Mouse (Mus musculus) A20 (cell line): ENCODE measurements around the gene Astn2.
A peak's percentile ranks its signal among the peaks of the same experiment; 100 is the strongest.

ENCODE experiments used
- DNase-seq: peaks from one replicate; pipeline ENCODE4 v3.0.0-alpha.2; 2011; ENCODE audit warnings: low read depth, low spot score

Astn2 gene

GRCm38 (mm10) chr4:65678495-65678894 lies 725.9 kb downstream of the Astn2 start:
- DNase-seq, result no peak

DNA sequence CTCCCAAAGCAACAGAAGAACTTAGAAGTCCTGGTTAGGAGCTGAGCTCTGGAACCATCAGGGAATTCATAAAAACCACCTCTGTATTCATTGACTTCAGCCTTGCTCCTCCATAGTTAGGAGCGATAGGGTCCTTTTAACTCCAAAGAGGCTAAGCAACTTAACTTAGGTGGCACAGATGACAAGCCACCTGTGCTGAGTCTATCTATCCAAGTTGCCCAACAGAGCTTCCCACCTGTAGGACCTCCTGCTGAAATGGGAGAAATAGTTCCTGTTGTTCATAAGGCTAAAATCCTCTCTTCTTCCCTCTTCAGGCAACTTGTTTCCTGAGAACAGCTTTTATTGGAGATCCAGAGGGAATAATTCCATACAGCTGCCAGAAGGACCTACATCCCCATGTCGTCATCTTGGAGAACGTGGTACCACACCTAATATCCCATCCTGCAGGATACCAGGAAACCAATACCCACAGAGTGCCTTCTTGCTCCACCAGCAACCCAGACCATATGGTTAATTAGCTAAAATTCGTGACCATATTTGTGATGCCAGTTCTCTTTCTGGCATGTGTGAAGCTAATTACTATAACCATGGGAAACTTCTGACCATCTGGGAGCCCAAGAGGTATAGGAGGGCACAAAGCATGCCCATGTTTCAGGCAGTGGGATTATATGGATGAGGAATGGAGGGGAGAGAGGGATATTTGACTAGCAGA lies 730.0 kb downstream of the Astn2 start:
- no peak for DNase-seq

- no peak for DNase-seq
Measured at GRCm38 (mm10) chr4:65673418-65673933, 730.9 kb downstream of the Astn2 start.

DNA sequence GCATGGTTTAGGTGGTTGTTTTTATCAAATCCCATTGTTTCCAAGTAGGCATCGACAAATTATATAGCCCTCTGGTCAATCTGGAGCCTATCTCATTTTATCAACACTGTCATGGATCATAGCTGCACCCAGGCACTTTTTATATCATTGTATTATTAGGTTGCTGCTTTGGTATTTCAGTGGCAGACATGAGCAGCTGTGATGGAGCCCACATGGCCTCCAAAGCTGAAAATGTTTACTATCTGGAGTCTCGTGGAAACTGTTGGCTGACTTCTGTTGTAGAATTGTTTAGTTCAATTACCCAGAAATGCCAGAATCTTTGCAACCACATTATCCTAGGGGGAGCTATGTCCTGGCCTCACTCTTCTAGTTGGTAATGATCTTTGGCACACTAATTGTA lies 732.1 kb downstream of the Astn2 start:
- DNase-seq, result no peak

DNA sequence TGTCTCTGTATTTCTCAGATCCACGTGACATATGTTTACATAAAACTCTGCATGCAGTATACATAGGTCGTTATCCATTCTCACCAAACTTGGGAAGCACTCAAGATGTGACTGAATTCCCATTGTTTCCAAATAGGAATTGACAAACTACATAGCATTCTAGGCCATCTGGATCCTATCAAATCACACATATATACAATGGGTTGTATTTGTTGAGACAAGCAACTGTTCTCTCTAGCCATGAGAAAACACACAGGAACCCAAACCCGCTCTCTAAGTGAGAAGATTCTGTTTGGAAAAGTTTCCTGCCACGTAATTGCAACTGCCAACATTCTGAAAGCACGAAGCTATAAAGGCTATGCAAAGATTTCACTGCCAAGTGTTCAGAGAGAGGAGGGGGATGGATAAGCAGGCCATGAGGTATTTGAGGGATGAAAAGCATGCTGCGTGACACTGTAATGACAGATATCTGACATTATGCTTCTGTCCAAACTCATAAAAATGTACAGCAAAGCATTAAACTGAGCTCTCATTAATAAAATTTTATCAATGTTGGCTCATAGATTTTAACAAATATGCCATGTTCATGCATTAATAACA lies 732.7 kb downstream of the Astn2 start:
- no peak for DNase-seq

DNA sequence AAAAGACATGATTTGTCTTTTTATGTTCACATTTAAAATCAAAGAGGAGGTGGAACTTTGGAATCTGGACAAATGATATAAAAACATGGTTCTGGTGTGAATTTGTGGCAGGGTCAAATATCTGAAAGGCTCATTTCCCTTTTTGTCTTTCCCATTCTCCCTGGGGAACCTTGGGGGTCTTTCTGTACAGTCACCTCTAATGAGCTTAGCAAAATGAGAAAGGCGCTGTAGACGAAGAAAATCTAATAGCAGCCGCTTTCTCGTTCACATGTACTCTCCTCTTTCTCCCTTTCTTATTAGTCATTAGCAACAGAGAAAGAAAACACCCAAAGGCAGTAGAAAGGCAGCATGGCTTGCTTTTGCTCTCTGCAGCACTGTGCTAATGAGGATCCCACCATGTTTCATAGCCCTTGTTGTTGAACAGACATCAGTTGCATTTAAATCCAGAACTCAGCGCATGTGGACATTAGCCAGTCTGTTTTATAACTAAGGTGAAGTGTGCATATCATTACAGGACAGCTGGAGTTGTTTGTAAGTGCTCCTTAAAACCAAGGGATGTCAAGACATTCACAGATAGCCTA lies 737.3 kb downstream of the Astn2 start:
- DNase-seq, result no peak

DNA sequence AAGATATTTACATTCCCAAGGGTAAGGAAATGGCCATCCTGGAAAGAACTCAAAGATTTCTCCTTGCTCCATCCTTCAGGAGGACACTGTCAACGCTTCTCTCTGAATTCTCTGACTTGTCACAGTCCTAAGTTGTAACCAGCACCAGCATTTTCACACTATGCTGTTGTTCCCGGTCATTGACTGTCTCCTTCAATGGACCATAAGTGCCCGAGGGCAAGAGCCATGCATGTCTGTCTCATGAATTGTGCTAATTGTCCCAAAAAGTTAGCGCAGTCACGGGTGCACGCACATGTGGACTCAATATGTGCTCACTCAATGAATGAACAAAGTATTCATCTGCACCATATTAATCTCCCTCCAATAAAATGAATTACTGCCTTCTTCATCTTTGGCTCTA lies 741.2 kb downstream of the Astn2 start:
- DNase-seq, result no peak

DNA sequence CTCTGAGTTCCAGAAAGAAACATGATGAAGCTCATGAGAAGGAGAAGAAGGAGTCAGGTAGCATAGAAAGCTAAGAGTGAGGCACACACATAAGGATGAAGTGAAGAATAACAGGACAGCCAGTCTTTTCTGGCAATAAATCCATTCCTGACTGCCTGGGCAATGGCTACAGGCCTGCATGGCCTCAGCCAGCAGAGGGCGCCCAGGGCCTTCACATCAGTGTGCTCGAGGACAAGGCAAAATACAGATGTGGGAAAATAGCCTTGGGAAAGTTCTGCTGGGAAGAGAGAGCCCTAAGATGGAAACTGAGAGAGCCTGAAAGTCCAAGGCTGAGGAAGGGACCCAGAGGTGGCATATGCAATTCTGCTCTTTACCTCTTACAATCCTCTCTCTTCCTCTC lies 749.7 kb downstream of the Astn2 start:
- DNase-seq, result peak; percentile 20

DNA sequence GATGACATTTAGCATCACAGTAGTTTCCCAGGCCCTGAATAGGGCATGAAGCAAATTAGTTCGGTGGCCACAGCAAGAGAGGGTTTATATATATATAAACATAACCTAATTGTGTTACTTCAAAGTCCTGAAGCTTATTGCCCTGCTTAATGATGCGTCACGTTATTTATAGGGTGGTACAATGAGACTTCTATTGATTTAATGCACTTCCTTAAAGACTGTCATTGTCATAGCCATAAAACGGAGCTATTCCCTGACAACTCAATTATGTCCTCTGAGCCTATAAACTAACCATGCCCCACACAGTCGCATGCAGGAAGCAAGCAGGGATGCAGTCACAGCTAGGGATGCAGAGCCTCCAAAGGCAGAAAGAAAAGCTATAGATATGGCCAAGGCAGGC lies 761.8 kb downstream of the Astn2 start:
- DNase-seq, result no peak

GRCm38 (mm10) chr4:65638231-65638630 lies 766.2 kb downstream of the Astn2 start:
- no peak for DNase-seq

GRCm38 (mm10) chr4:65620125-65620524 lies 784.3 kb downstream of the Astn2 start:
- DNase-seq, result no peak

GRCm38 (mm10) chr4:65613135-65613534 lies 791.3 kb downstream of the Astn2 start:
- DNase-seq, result no peak

DNA sequence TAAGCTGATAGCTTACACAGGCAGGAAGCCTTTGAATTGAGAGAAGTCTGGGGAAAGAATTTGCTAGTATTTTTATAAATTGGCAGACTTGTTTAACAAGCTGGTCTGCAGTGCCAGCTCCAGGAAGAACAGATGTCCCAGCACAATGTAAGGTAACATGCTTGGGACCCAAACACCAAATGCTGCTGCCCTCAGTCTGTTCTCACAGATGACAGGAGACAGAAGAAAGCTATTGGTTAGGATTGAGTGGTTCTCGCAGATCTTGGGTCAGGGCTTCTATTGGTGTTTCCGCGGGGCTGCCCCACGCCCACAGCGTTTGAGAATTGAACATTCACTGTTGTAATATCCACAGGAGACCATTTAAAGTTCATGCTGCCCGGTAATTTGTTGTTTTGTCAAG lies 793.5 kb downstream of the Astn2 start:
- no peak for DNase-seq

DNA sequence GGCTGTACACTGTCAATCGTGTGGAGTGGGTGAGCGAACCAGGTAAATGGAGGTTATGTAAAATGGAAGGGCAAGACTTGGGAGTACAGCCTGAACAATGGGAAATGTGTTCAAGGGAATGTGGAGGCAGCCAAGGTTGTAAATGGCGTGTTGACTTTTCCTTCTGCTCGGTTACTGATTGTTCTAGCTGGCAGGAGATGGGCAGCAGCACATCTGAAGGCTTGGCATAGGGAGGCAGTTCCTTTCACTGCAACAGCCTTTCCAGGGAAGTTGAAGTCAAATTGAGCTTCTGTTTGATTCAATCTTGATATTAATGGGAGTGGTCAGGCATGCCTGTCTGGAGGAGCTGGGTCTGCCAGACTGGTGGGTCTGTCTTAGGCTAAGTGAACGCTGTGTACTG lies 794.1 kb downstream of the Astn2 start:
- DNase-seq, result no peak

- DNase-seq, result no peak
Measured at GRCm38 (mm10) chr4:65608112-65608511, 796.3 kb downstream of the Astn2 start.

DNA sequence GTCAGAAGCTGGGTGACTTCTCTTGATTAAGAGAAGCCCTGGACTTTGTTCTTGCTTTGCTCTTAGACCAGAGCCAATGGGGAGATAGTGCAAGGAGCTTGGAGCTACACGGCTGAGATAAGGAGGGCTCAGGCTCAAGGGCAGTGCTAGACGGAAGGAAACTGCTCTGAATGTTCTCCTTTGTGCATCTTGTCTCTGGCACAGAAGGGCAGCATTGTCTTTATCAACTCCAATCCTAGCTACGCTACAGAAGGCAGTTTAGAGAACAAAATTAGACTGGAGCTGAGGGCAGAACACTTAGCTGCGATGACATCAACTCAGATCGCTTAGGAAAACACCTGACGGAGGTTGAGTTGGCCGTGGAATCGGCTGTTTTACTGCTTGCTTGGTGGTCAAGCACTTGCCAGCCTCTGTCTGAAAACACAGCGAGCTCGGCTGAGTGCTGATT lies 797.2 kb downstream of the Astn2 start:
- DNase-seq, result no peak

GRCm38 (mm10) chr4:65605151-65605702 lies 799.2 kb downstream of the Astn2 start:
- no peak for DNase-seq

DNA sequence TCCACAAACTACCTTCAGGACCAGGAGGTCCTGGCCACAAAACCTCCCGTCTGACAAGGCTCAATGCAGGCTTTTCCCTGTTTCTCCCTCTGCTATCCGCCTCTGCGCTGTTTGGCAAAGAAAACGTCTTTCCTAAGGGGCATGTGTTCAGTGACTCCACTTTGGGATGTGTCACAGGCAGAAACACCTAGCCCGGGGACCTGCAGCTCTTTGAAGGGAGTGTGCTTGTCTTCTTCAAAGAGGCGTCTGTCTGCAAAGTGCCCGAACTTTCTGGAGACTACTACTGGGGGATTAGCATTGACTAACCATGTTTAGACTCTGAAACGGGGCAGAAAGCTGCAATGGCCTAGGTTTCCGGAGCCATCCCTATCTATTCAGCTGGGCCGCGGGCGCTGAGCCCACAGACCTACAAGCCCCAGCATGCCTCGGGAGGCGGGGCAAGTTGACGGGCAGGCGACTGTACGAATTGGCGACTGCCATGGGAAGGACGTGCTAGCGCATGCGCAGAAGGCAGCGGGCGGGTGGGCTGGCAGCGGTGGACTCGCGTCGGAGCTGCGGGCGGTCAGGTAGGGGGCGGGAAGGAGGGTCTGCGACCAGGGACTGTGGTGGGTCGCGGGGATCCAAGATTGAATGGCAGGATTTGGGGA lies 799.8 kb downstream of the Astn2 start, which contains the start of gene Trim32:
TSS of gene Trim32 (plus strand) at position 483 of the 647 bp plus-strand sequence.
- DNase-seq, result peak; percentile 96

DNA sequence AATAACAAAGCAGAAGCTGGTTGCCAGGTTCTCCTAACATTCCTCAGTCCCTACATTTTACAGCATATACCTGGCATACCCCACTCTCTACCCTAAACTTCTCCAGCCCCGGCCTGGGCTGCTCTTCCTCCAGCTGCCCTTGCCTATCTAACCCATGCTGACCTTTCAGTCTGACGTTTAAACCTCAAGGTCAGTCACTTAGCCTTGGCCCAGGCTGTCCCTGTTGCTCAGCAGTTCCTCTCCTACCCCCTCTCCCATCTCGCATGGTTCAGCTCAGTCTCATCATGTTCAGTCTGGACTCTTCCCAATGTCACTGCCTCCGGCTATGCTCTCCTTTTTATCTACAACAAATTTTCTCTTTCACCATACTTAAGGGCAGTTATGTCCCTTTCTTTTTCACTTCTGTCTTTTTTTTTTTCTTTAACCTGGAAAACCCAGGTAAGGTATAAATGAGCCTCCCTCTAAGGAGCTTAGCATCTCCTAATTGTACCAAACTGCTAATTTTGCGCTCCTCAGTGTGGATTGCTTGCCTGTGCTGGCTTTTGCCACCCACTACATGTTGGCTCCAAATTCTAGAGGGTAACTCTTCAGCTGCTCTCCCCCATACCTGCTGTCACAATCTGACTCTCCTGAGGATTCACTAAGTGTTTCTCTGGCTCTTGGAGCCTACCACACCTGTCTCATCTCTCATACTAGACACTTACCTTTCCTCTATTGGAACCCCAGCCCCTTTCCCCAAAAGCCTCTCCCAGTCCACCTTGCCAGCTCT lies 809.6 kb downstream of the Astn2 start:
- DNase-seq, result no peak

GRCm38 (mm10) chr4:65589780-65590179 lies 814.6 kb downstream of the Astn2 start:
- peak; percentile 45 for DNase-seq

- DNase-seq, result no peak
Measured at GRCm38 (mm10) chr4:65586947-65587346, 817.5 kb downstream of the Astn2 start.
